Mouse (Mus musculus) myocyte (in vitro differentiated cells): ENCODE data around the gene Olfr1026. TPM values are rescaled to one million over a fixed set of nuclear protein-coding genes. Genes with fewer than 3 reads are reported as not detected.

ENCODE experiments used
- H3K27me3 ChIP-seq: one replicate; pipeline ENCODE4 v1.6.1; 2011; ENCODE audit not compliant: control insufficient read depth, insufficient read depth, insufficient read length
- H3K36me3 ChIP-seq: one replicate; pipeline ENCODE4 v1.6.1; 2011; ENCODE audit not compliant: control insufficient read depth, insufficient read depth
- H3K4me2 ChIP-seq: one replicate; pipeline ENCODE4 v1.6.1; 2011; ENCODE audit warnings: low read depth, control low read depth
- H3K4me3 ChIP-seq: one replicate; pipeline ENCODE4 v1.5.1; 2011; ENCODE audit warnings: mild to moderate bottlenecking, control low read depth, moderate library complexity
- H3K79me2 ChIP-seq: one replicate; pipeline ENCODE4 v1.6.1; 2011; ENCODE audit not compliant: control insufficient read depth, insufficient read depth
- H3ac ChIP-seq: one replicate; pipeline ENCODE4 v1.6.1; 2011; ENCODE audit not compliant: control insufficient read depth, insufficient read length
- CEBPB ChIP-seq: IDR thresholded peaks from 2 replicates; pipeline ENCODE4 v1.6.1; 2011; ENCODE audit warnings: mild to moderate bottlenecking, moderate library complexity; ENCODE audit not compliant: poor library complexity, insufficient read depth, severe bottlenecking
- E2F4 ChIP-seq: IDR thresholded peaks from one replicate; pipeline ENCODE4 v1.6.1; 2011; ENCODE audit warnings: mild to moderate bottlenecking, control low read depth, moderate library complexity; ENCODE audit not compliant: insufficient read depth
- MAX ChIP-seq: IDR thresholded peaks from one replicate; pipeline ENCODE4 v1.6.1; 2011; ENCODE audit warnings: low read depth, mild to moderate bottlenecking, control low read depth
- MYOD1 ChIP-seq, 3 experiments: IDR thresholded peaks; one replicate each; pipeline ENCODE4 v1.6.1; 2011; ENCODE audit warnings: control low read depth in 2 of 3, low read depth in 2 of 3, mild to moderate bottlenecking in 2 of 3, moderate library complexity in 1 of 3; ENCODE audit not compliant: insufficient read length in 2 of 3, control insufficient read depth in 1 of 3
- MYOG ChIP-seq, 3 experiments: IDR thresholded peaks; one replicate each; pipeline ENCODE4 v1.6.1; 2011; ENCODE audit warnings: control low read depth in 2 of 3, low read depth in 2 of 3, mild to moderate bottlenecking in 2 of 3; ENCODE audit not compliant: insufficient read length in 2 of 3, control insufficient read depth in 1 of 3, insufficient read depth in 1 of 3
- POLR2A ChIP-seq: IDR thresholded peaks from one replicate; pipeline ENCODE4 v1.6.1; 2011; ENCODE audit warnings: low read depth, mild to moderate bottlenecking, control low read depth, moderate library complexity; ENCODE audit not compliant: insufficient read length
- POLR2AphosphoS2 ChIP-seq: IDR thresholded peaks from one replicate; pipeline ENCODE4 v1.6.1; 2011; ENCODE audit warnings: low read depth, control low read depth; ENCODE audit not compliant: insufficient read length
- REST ChIP-seq: IDR thresholded peaks from one replicate; pipeline ENCODE4 v1.6.1; 2011; ENCODE audit warnings: mild to moderate bottlenecking, control low read depth, moderate library complexity; ENCODE audit not compliant: insufficient read depth, insufficient read length
- SRF ChIP-seq: IDR thresholded peaks from one replicate; pipeline ENCODE4 v1.6.1; 2011; ENCODE audit warnings: low read depth; ENCODE audit not compliant: control insufficient read depth, insufficient read length
- TCF12 ChIP-seq: IDR thresholded peaks from one replicate; pipeline ENCODE4 v1.6.1; 2011; ENCODE audit warnings: mild to moderate bottlenecking, control low read depth; ENCODE audit not compliant: poor library complexity, insufficient read depth, severe bottlenecking
- TCF3 ChIP-seq: IDR thresholded peaks from one replicate; pipeline ENCODE4 v1.6.1; 2011; ENCODE audit warnings: low read depth, control low read depth; ENCODE audit not compliant: insufficient read length
- USF1 ChIP-seq: IDR thresholded peaks from one replicate; pipeline ENCODE4 v1.6.1; 2011; ENCODE audit warnings: low read depth, mild to moderate bottlenecking, control low read depth, moderate library complexity
- polyA plus RNA-seq: library from polyadenylated mRNA; unstranded; fragments of >200 nt; fragmentation: generic; extraction: Trizol; gene quantifications from one replicate; pipeline ENCODE4 v1.2.1, GENCODE M21; 2012; ENCODE audit warnings: missing spikeins

The Olfr1026 gene
- polyA plus RNA-seq, 1 experiment: not detected

DNA sequence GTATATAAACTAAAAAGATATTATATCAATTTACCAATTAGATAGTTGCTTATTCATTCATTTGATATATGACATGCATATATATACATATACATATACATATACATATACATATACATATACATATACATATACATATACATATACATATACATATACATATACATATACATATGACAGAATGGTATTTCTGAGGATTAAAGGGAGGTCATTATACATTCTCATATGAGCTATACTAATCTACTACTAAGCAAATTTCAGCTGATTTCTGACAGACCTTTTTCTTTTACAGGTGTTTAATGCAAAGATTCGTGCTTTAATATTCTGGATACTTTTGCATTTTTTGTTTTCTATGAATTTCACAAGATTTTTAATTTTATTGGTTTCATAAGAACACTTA lies 28.8 kb downstream of the Olfr1026 start, which contains the start of gene Olfr1028:
Gene Olfr1028, plus strand, starts transcription at position 301 of the 400 bp plus-strand sequence.
- Histone ChIP-seq H3K27me3 (no peaks in the 10 kb centered on the region), H3K4me3 (no peak within 1 kb of the TSS), H3ac (no peak within 1 kb of the TSS)

GRCm38 (mm10) chr2:85973595-85973994 lies 52.2 kb downstream of the Olfr1026 start, which contains the start of gene Olfr1029:
Olfr1029 (plus strand) TSS chr2:85973895.
- no peak within 1 kb of the TSS for H3ac ChIP-seq
- no peaks in the 10 kb centered on the region for H3K79me2 ChIP-seq
- H3K4me2 ChIP-seq: no peak within 1 kb of the TSS
- TF ChIP-seq TCF12 (no peak), CEBPB (no peak), SRF (no peak)
- H3K4me3 ChIP-seq: no peak within 1 kb of the TSS
- H3K36me3 ChIP-seq: no peaks in the 10 kb centered on the region
- H3K27me3 ChIP-seq: no peaks in the 10 kb centered on the region

More for the DNA sequence above, 28.8 kb downstream of the Olfr1026 start, which contains the start of gene Olfr1028:
- no peaks in the 10 kb centered on the region for H3K36me3 ChIP-seq
- H3K79me2 ChIP-seq: no peaks in the 10 kb centered on the region
- H3K4me2 ChIP-seq: no peak within 1 kb of the TSS
- no peak for TF ChIP-seq SRF
- TF ChIP-seq CEBPB: no peak
- TF ChIP-seq E2F4: no peak
- TF ChIP-seq MAX: no peak
- no peak for TF ChIP-seq MYOD1 (IDR thresholded peaks at IDR 0.05; ENCODE audit: control insufficient read depth in 1 of 3, insufficient read length in 2 of 3, low read depth in 2 of 3)
- no peak for TF ChIP-seq POLR2AphosphoS2
- no peak for TF ChIP-seq MYOG (IDR thresholded peaks at IDR 0.05; ENCODE audit: control insufficient read depth in 1 of 3, insufficient read depth in 1 of 3, insufficient read length in 2 of 3, low read depth in 2 of 3)
- no peak for TF ChIP-seq REST
- TF ChIP-seq TCF3: no peak
- no peak for TF ChIP-seq USF1
- TF ChIP-seq POLR2A: no peak
- no peak for TF ChIP-seq TCF12

Other genes starting within 250 kb of the Olfr1026 start
- gene Olfr1006, start 242.8 kb upstream of the Olfr1026 start, polyA plus RNA-seq: not detected
- gene Olfr1008, start 232.1 kb upstream of the Olfr1026 start, polyA plus RNA-seq: not detected
- not detected for gene Olfr1009, start 206.1 kb upstream of the Olfr1026 start, polyA plus RNA-seq
- gene Olfr1012, start 158.8 kb upstream of the Olfr1026 start, polyA plus RNA-seq: not detected
- not detected for gene Olfr1013, start 154.5 kb upstream of the Olfr1026 start, polyA plus RNA-seq
- gene Olfr1014, start 148.8 kb upstream of the Olfr1026 start, polyA plus RNA-seq: not detected
- not detected for gene Olfr1015, start 139.5 kb upstream of the Olfr1026 start, polyA plus RNA-seq
- not detected for gene Olfr1016, start 119.0 kb upstream of the Olfr1026 start, polyA plus RNA-seq
- not detected for gene Olfr1018, start 103.1 kb upstream of the Olfr1026 start, polyA plus RNA-seq
- not detected for gene Olfr1019, start 76.1 kb upstream of the Olfr1026 start, polyA plus RNA-seq
- gene Olfr1020, start 74.5 kb upstream of the Olfr1026 start, polyA plus RNA-seq: not detected
- not detected for gene Olfr1022, start 53.0 kb upstream of the Olfr1026 start, polyA plus RNA-seq
- gene Olfr1023, start 35.9 kb upstream of the Olfr1026 start, polyA plus RNA-seq: not detected
- gene Olfr1024, start 16.5 kb upstream of the Olfr1026 start, polyA plus RNA-seq: not detected
- not detected for gene Olfr1025-ps1, start 6.4 kb upstream of the Olfr1026 start, polyA plus RNA-seq
- gene Olfr1028, start 28.9 kb downstream of the Olfr1026 start, polyA plus RNA-seq: not detected
- gene Olfr1029, start 52.3 kb downstream of the Olfr1026 start, polyA plus RNA-seq: not detected
- not detected for gene Olfr1030, start 57.7 kb downstream of the Olfr1026 start, polyA plus RNA-seq
- not detected for gene Olfr1031, start 68.7 kb downstream of the Olfr1026 start, polyA plus RNA-seq
- gene Olfr1032, start 84.0 kb downstream of the Olfr1026 start, polyA plus RNA-seq: not detected
- gene Olfr1033, start 99.1 kb downstream of the Olfr1026 start, polyA plus RNA-seq: not detected
- not detected for gene Olfr1034, start 124.3 kb downstream of the Olfr1026 start, polyA plus RNA-seq
- gene Olfr1036, start 152.4 kb downstream of the Olfr1026 start, polyA plus RNA-seq: not detected
- not detected for gene Olfr1037, start 165.8 kb downstream of the Olfr1026 start, polyA plus RNA-seq
- not detected for gene Olfr1039, start 214.4 kb downstream of the Olfr1026 start, polyA plus RNA-seq
- gene Olfr1040, start 225.2 kb downstream of the Olfr1026 start, polyA plus RNA-seq: not detected
- not detected for gene Olfr1042, start 240.3 kb downstream of the Olfr1026 start, polyA plus RNA-seq
- not detected for gene Olfr1043, start 246.0 kb downstream of the Olfr1026 start, polyA plus RNA-seq